Mouse (Mus musculus) CD4-positive helper T cell, adult 2 months (primary cell): ENCODE measurements around the gene Hadha.

Source experiments
- DNase-seq: peaks from one replicate; pipeline ENCODE4 v3.0.0-alpha.2; 2012; ENCODE audit warnings: low read depth, missing footprints, low spot score

The Hadha gene

GRCm38 (mm10) chr5:30154013-30154412 is 949 bp downstream of the Hadha start:
- DNase-seq = no peak

- DNase-seq = no peak
Measured at GRCm38 (mm10) chr5:30153222-30153621, 1.7 kb downstream of the Hadha start.

GRCm38 (mm10) chr5:30152413-30152812 is 2.5 kb downstream of the Hadha start:
- DNase-seq = no peak

- DNase-seq = no peak
Measured at GRCm38 (mm10) chr5:30152007-30152406, 3.0 kb downstream of the Hadha start.

- no peak for DNase-seq
Measured at GRCm38 (mm10) chr5:30148133-30148920, 6.6 kb downstream of the Hadha start.

- no peak for DNase-seq
Measured at GRCm38 (mm10) chr5:30146526-30146925, 8.4 kb downstream of the Hadha start.

- no peak for DNase-seq
Measured at GRCm38 (mm10) chr5:30138193-30138592, 16.8 kb downstream of the Hadha start.

GRCm38 (mm10) chr5:30137271-30137670 is 17.7 kb downstream of the Hadha start:
- no peak for DNase-seq

GRCm38 (mm10) chr5:30135711-30136231 is 19.2 kb downstream of the Hadha start:
- DNase-seq = no peak

- no peak for DNase-seq
Measured at GRCm38 (mm10) chr5:30132173-30132572, 22.8 kb downstream of the Hadha start.

- DNase-seq = no peak
Measured at GRCm38 (mm10) chr5:30131246-30131645, 23.7 kb downstream of the Hadha start.

- no peak for DNase-seq
Measured at GRCm38 (mm10) chr5:30128680-30129079, 26.3 kb downstream of the Hadha start.

GRCm38 (mm10) chr5:30127921-30128597 is 26.9 kb downstream of the Hadha start:
- no peak for DNase-seq

- no peak for DNase-seq
Measured at GRCm38 (mm10) chr5:30126756-30127155, 28.2 kb downstream of the Hadha start.

- DNase-seq = peak; percentile 47
Measured at GRCm38 (mm10) chr5:30125587-30125986, 29.4 kb downstream of the Hadha start.

- no peak for DNase-seq
Measured at GRCm38 (mm10) chr5:30122481-30122880, 32.5 kb downstream of the Hadha start.

- no peak for DNase-seq
Measured at GRCm38 (mm10) chr5:30120106-30120505, 34.9 kb downstream of the Hadha start.

- no peak for DNase-seq
Measured at GRCm38 (mm10) chr5:30119163-30119562, 35.8 kb downstream of the Hadha start.

GRCm38 (mm10) chr5:30118018-30118417 is 36.9 kb downstream of the Hadha start:
- no peak for DNase-seq

- DNase-seq = no peak
Measured at GRCm38 (mm10) chr5:30115718-30116117, 39.2 kb downstream of the Hadha start.

- no peak for DNase-seq
Measured at GRCm38 (mm10) chr5:30114761-30115140, 40.2 kb downstream of the Hadha start.

GRCm38 (mm10) chr5:30113881-30114760 is 40.8 kb downstream of the Hadha start:
- DNase-seq = peak; percentile 76
